Mouse (Mus musculus) embryonic fibroblast, embryonic 13.5 days (primary cell): ENCODE measurements around the gene Rabgap1l.

Experiments
- CTCF ChIP-seq: IDR thresholded peaks from 2 replicates; pipeline ENCODE4 v1.5.1; 2011; ENCODE audit warnings: mild to moderate bottlenecking, control low read depth, low read length, moderate library complexity, borderline replicate concordance; ENCODE audit not compliant: insufficient read depth
- POLR2A ChIP-seq: IDR thresholded peaks from 2 replicates; pipeline ENCODE4 v1.6.1; 2011; ENCODE audit warnings: low read depth, mild to moderate bottlenecking, control low read depth, low read length, moderate library complexity

GRCm38 (mm10) chr1:160352309-160352708 lies 440.7 kb downstream of the Rabgap1l start:
- TF ChIP-seq POLR2A (no peak), CTCF (no peak)
